Mouse (Mus musculus): ENCODE measurements at regions not wholly inside any gene's neighbourhood (a gene's known extent, or its start where the extent isn't known, plus 50 kb on each side); places are given as distances from the start of the nearest gene placed in this dataset.

DNA sequence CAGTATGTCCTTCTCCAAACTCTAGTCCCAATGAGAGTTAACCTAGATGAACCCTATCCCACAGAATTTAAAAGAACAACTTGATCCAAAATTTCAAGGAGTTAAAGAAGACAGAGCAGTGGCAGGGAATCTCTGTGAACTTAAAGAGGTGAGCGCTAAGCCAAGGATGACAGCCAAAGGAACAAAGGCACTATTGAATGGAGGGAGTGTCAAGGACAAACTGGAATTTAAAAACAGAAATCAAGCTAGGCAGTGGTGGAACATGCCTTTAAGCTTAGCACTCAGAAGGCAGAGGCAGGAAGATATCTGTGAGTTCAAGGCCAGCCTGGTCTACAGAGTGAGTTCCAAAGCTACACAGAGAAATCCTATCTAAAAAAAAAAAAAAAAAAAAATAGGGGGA, 316.2 kb upstream of the Atp11b start:
- H3K4me3 ChIP-seq (replicated peaks), result no peak overlapping the region
- H3K36me3 ChIP-seq (replicated peaks; ENCODE audit: low read length), result no peaks in the 10 kb centered on the region
- no peaks in the 10 kb centered on the region for H3K4me1 ChIP-seq
- peaks cover 19% of the 10 kb centered on the region; the same call in 1 of the 2 replicates for H3K9me3 ChIP-seq
- TF ChIP-seq FLI1 (IDR thresholded peaks at IDR 0.05; ENCODE audit: low read length) (no peak), GATA1 (IDR thresholded peaks at IDR 0.05; ENCODE audit: borderline replicate concordance, low read length) (no peak)
- no peaks in the 10 kb centered on the region for H3K27me3 ChIP-seq (replicated peaks)

DNA sequence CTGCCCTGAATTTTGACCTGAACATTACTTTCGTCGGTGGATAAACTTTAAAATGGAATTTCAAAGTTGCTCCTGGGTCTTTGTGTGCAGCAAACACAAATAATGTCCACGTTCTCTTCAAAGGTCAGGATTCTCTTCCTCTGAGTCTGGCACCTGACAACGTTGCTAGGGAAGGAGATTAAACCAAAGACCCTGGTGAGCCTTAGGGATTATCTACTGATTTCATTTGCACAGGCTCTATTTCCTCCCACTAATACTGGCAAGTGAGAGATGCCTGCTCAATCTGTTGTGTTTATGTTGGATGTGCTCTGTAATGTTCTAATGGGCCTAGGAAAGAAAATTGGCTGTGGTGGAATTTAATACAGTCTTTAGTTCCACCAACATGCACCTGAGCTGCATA, 291.0 kb upstream of the Atp11b start:
- Histone ChIP-seq H3K9me3 (0 out of 2 replicates have a peak, but pooled peaks cover 9% of the 10 kb centered on the region), H3K27me3 (replicated peaks) (no peaks in the 10 kb centered on the region), H3K4me3 (replicated peaks) (no peak overlapping the region), H3K4me1 (no peaks in the 10 kb centered on the region), H3K36me3 (replicated peaks; ENCODE audit: low read length) (no peaks in the 10 kb centered on the region)
- no peak for TF ChIP-seq FLI1 (IDR thresholded peaks at IDR 0.05; ENCODE audit: low read length)
- TF ChIP-seq GATA1 (IDR thresholded peaks at IDR 0.05; ENCODE audit: borderline replicate concordance, low read length), result no peak

DNA sequence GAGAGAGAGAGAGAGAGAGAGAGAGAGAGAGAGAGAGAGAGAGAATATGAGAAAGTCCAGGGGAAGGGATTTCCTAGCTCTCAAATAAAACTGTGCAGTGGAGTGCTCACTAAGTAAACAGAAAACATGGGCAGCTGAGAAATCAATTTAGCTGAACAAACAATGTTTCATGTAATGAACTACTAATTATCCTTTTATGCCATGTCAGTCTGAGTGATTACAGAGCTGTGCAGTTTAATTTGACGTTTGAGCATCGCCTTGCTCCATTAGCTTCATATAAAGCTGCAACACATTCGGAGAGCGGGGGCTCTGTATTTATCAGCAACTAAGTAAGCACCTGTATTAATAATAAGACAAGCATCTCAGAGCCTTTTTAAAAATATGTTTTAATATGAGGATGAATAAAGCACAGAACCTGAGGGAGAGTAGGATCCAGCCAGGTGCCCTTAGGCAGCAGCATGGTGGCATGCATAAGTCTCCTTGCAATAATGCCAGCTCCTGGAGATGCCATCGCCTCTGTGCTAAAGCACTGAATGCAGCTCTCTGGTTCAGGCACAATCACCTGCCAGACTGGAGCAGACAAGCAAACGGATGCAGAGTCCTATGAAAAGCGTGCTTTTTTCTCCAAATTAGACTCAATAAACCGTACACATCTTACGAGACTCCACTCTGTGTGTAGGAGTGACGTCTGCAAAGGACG, 289.5 kb upstream of the Atp11b start:
- no peaks in the 10 kb centered on the region for H3K4me1 ChIP-seq
- H3K9me3 ChIP-seq, result 0 out of 2 replicates have a peak, but pooled peaks cover 6% of the 10 kb centered on the region
- H3K27me3 ChIP-seq (replicated peaks), result no peaks in the 10 kb centered on the region
- TF ChIP-seq GATA1 (IDR thresholded peaks at IDR 0.05; ENCODE audit: borderline replicate concordance, low read length), result no peak
- H3K36me3 ChIP-seq (replicated peaks; ENCODE audit: low read length), result no peaks in the 10 kb centered on the region
- H3K4me3 ChIP-seq (replicated peaks), result no peak overlapping the region

DNA sequence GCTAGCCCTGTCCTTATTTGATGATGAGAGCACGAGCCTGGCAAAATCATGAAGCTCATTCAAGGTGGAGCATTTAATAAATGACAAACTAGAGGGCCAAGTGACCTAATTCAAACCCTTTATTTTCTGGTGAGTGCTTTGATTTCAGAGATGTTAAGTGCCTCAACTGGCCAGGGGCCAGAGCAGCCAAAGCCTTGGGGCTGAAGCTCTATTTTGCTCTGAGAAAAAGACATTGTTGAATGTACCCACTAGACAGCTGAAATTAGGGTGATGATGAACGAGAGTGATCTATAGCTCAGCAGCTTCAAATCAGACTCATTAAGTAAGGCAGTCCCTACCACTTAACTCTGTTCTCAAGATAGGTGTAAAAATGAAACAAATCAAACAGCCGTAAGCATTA, 287.9 kb upstream of the Atp11b start:
- Histone ChIP-seq H3K9me3 (no peaks in the 10 kb centered on the region), H3K4me1 (no peaks in the 10 kb centered on the region), H3K4me3 (replicated peaks) (no peak overlapping the region), H3K36me3 (replicated peaks; ENCODE audit: low read length) (no peaks in the 10 kb centered on the region), H3K27me3 (replicated peaks) (no peaks in the 10 kb centered on the region)
- TF ChIP-seq FLI1 (IDR thresholded peaks at IDR 0.05; ENCODE audit: low read length), result no peak
- TF ChIP-seq GATA1 (IDR thresholded peaks at IDR 0.05; ENCODE audit: borderline replicate concordance, low read length), result no peak

DNA sequence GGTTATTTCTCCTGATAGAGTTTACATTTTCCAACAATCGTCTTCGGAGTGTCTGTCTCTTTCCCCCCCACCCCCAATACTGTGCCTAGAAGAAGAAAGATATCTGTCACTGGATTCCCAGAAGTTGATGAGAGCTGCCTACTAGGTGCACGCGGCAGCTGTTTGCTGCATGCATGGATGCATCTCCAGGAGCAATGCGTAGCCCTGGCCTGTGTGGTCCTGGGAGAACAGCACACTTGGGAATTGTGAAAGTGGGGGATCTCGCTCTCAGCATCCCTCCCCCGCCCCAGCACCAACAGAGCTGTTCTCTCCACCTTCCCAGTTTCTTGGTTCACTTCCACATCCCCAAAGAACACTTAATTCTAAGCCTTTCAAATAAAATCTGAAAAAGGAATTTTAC, 280.6 kb upstream of the Atp11b start:
- no peaks in the 10 kb centered on the region for H3K36me3 ChIP-seq (replicated peaks; ENCODE audit: low read length)
- TF ChIP-seq FLI1 (IDR thresholded peaks at IDR 0.05; ENCODE audit: low read length), result no peak
- TF ChIP-seq GATA1 (IDR thresholded peaks at IDR 0.05; ENCODE audit: borderline replicate concordance, low read length), result no peak
- no peaks in the 10 kb centered on the region for H3K4me1 ChIP-seq
- H3K9me3 ChIP-seq, result no peaks in the 10 kb centered on the region
- H3K27me3 ChIP-seq (replicated peaks), result no peaks in the 10 kb centered on the region
- H3K4me3 ChIP-seq (replicated peaks), result no peak overlapping the region

DNA sequence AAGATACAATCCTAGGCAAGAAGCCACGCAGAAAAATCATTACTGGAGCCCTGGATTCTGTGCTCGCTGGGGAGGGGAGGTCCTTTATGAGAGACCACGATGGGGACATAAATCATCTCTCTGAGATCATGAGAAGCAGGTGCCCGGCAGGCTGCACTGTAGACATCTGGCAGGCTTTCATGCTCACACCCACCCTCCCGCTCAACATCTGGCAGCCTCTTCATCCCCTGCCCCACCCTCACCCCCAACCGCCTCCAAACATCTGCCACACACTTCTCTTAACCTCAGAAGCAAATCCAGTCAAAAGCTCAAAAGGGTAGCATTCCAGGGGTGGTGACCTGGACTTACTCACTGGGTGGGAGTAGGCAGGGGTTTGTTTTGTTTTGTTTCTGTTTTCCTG, 279.5 kb upstream of the Atp11b start:
- Histone ChIP-seq H3K27me3 (replicated peaks) (no peaks in the 10 kb centered on the region), H3K9me3 (no peaks in the 10 kb centered on the region), H3K36me3 (replicated peaks; ENCODE audit: low read length) (no peaks in the 10 kb centered on the region), H3K4me1 (no peaks in the 10 kb centered on the region), H3K4me3 (replicated peaks) (no peak overlapping the region)
- no peak for TF ChIP-seq GATA1 (IDR thresholded peaks at IDR 0.05; ENCODE audit: borderline replicate concordance, low read length)

DNA sequence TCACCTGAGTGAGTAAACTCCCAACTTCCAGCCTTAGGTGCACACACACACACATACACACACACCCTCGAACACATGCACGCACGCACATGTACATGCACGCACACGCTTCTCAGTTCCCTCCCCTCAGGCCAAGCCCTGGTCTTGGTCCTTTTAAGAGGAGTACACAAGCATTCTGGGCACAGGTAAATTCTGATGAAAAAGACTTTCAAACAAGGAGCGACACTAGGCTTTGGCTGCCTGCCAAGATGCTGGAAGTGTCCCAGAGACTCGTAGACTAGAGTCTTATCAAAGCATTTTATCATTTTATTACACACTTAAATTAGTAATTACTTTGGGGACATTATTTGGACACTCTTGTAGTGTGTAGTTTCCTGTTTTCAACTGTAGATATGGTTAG, 278.6 kb upstream of the Atp11b start:
- H3K4me3 ChIP-seq (replicated peaks), result no peak overlapping the region
- H3K36me3 ChIP-seq (replicated peaks; ENCODE audit: low read length), result no peaks in the 10 kb centered on the region
- TF ChIP-seq FLI1 (IDR thresholded peaks at IDR 0.05; ENCODE audit: low read length), result no peak
- no peak for TF ChIP-seq GATA1 (IDR thresholded peaks at IDR 0.05; ENCODE audit: borderline replicate concordance, low read length)
- H3K27me3 ChIP-seq (replicated peaks), result no peaks in the 10 kb centered on the region
- no peaks in the 10 kb centered on the region for H3K9me3 ChIP-seq
- no peaks in the 10 kb centered on the region for H3K4me1 ChIP-seq

DNA sequence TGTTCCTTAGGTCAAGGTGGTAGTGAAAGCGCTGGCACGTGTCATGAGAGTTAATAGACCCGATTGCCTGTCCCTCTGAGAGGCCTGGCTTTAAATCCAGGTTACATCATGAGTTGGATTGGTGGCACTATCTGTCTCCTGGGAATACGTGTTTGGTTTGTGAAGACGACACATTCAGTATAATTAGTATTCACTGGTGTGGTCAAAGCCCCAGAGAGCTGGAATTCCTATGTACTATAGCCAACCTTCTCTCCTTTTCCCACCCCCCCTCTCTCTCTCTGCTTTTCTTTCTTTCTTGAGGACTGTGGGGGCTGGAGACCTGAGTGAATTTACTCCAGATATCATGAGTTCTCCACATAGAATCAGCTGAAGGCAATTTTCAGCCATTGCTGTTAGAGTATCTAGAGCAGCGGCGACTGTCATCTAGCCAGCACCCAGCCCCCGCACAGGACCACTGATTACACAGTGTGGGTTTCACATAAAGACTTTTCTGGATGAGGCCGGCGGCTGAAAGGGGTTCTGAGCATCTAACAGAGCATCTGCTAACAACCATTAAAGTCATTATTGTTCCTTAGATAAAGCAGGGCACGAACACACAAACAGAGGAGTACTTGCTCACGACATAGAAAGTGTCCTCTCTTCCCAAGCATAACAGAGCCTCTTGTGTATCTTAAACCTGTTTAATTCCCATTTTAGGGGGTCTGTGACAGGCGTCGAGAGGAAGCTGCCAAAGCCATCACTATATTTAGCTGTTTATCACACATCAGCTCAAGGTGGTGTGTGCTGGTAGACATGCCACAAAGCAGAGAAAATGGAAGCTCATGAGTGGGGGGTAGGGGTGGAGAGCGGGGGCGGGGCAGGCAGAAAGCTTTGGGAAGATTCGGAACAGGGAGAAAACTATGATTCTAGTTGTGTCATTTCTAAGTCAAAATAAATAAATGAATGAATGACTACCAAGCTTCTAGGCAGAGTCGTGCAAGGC, 272.9 kb upstream of the Atp11b start:
- TF ChIP-seq FLI1 (IDR thresholded peaks at IDR 0.05; ENCODE audit: low read length) (no peak), GATA1 (IDR thresholded peaks at IDR 0.05; ENCODE audit: borderline replicate concordance, low read length) (no peak)
- Histone ChIP-seq H3K4me3 (replicated peaks) (no peak overlapping the region), H3K9me3 (no peaks in the 10 kb centered on the region), H3K36me3 (replicated peaks; ENCODE audit: low read length) (no peaks in the 10 kb centered on the region), H3K27me3 (replicated peaks) (no peaks in the 10 kb centered on the region), H3K4me1 (no peaks in the 10 kb centered on the region)

DNA sequence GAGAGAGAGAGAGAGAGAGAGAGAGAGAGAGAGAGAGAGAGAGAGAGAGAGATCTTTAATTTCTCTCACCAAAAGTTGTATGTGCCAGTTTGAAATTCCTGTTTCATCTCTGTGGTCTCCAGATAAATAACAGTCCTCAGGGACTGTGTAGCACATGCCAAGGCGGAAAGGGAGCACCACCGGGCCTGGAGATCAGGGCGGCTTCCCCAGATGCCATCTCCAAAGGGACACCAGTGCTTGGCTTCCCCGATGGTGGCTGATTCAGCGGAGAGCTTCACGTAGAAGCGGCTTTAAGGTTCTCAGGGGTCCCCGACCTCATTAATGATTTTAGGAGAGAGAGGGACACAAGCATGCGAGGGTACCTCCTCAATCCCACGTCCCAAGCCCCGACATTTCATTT, 272.1 kb upstream of the Atp11b start:
- Histone ChIP-seq H3K27me3 (replicated peaks) (no peaks in the 10 kb centered on the region), H3K4me1 (no peaks in the 10 kb centered on the region), H3K36me3 (replicated peaks; ENCODE audit: low read length) (no peaks in the 10 kb centered on the region), H3K4me3 (replicated peaks) (no peak overlapping the region), H3K9me3 (no peaks in the 10 kb centered on the region)
- TF ChIP-seq FLI1 (IDR thresholded peaks at IDR 0.05; ENCODE audit: low read length), result no peak
- TF ChIP-seq GATA1 (IDR thresholded peaks at IDR 0.05; ENCODE audit: borderline replicate concordance, low read length), result no peak

DNA sequence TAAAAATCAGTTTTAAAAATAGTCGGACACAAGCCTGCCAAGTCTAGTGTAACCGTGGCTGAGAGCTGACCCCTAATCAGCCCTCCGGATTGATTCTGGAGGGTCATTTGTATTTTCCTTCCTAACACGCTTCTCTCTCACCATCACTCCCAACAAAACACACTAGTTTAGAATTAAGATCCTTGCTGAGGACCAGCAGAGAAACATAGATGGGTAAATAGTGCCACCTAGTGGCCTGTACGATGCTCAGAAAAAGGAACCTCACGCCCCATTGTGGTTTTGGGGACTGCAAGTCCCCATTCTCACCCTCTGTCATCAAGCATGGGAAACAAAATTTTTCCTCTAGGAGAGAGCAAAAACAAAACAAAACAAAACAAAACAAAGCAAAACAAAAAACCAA, 271.6 kb upstream of the Atp11b start:
- Histone ChIP-seq H3K4me1 (no peaks in the 10 kb centered on the region), H3K9me3 (no peaks in the 10 kb centered on the region), H3K27me3 (replicated peaks) (no peaks in the 10 kb centered on the region), H3K4me3 (replicated peaks) (no peak overlapping the region), H3K36me3 (replicated peaks; ENCODE audit: low read length) (no peaks in the 10 kb centered on the region)
- TF ChIP-seq GATA1 (IDR thresholded peaks at IDR 0.05; ENCODE audit: borderline replicate concordance, low read length), result no peak
- TF ChIP-seq FLI1 (IDR thresholded peaks at IDR 0.05; ENCODE audit: low read length), result no peak

Measured in megakaryocyte, embryonic 14.5 days (primary cell).